Mouse (Mus musculus): ENCODE results near the gene Ing5. TPM values are rescaled to one million over a fixed set of nuclear protein-coding genes. Genes with fewer than 3 reads are reported as not detected.
"Not testable (repeated sequence)": the region's sequence is repeated elsewhere in the genome, so short reads cannot be mapped to it uniquely, and the experiment has no call there.

Ing5 gene
- 20.1 and 21.1 TPM in 2 replicates for polyA plus RNA-seq (2015; fragmentation: Nextera tagmentation; extraction: Ambion mirVana)

DNA sequence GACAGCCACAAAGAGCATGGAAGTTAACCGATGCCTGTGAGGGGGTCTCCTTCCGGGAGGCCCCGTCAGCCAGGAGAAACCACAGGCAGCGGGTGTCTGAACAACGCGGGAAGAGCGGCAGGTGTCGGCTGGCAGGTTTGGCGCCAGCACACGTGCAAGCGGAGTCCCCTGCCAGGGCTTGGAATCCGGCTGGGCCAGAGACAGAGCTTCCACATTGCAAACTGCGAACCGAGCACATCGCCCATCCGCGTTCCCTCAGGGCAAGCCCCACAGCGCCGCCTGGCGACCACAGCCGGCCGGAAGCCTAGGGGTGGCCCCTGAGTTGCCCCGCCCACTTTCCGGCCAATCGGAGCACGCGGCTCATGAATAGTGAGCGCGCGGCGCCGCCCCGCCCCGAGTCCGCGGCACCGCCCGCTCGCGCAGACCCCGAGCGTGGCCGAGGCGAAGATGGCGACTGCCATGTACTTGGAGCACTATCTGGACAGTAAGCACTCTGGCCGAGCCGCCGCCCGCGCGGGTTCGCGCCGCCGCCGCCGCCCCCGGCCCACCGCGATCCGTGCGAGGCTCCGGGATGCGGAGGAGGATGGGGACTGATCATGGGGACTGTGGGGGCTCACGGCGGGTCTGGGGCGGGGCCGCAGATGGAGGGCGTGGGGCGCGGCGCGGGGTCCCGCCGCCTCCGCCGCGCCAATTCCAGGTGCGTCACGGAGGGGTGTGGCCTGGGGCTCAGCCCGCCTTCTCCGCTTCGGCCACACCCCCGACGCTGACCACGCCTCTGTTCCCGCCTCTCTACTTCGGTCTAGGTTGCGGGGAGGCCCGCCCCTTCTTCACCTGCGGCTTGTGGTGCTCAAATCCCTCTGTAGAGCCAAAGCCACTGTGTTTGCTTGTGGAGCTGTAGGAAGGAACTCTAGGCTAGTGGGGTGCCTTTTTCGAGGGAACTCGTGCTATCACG is at the start of gene Ing5:
TSS of gene Ing5 (plus strand) at position 410 of the 952 bp plus-strand sequence.
- peak within 1 kb of the TSS; percentile 98 for H3K27ac ChIP-seq (ENCODE audit: low read length)
- peak; percentile 94 for ATAC-seq (ENCODE audit: low read depth)

GRCm38 (mm10) chr1:93754573-93755290 is 49.0 kb upstream of the Ing5 start, which contains the start of gene Thap4:
Gene Thap4, minus strand, starts transcription at chr1:93754864.
- Histone ChIP-seq H3K27me3 (ENCODE audit: control insufficient read depth, insufficient read depth, low read depth, low read length) (no peaks in the 10 kb centered on the region), H3K4me1 (replicated peaks; ENCODE audit: control insufficient read depth, insufficient read depth, low read length) (peaks cover 12% of the 10 kb centered on the region), H3K27ac (ENCODE audit: low read length) (peak within 1 kb of the TSS; percentile 94), H3K9ac (ENCODE audit: low read length) (peak within 1 kb of the TSS; percentile 94), H3K4me3 (ENCODE audit: low read length) (peak within 1 kb of the TSS; percentile 99), H3K36me3 (ENCODE audit: control insufficient read depth, insufficient read depth, low read length) (peaks cover 6% of the 10 kb centered on the region), H3K9me3 (ENCODE audit: control insufficient read depth, low read length) (no peaks in the 10 kb centered on the region), H3K4me2 (ENCODE audit: low read depth, low read length) (peak within 1 kb of the TSS; percentile 91)
- ATAC-seq (ENCODE audit: low read depth), result peak; percentile 94
- under 1% methylated on average over 69 of the region's 121 CpGs for WGBS

More for the DNA sequence above, at the start of gene Ing5:
- H3K4me2 ChIP-seq (ENCODE audit: low read depth, low read length), result peak within 1 kb of the TSS; percentile 90
- WGBS, result under 1% methylated on average over 59 of the region's 94 CpGs
- peaks cover 34% of the 10 kb centered on the region for H3K36me3 ChIP-seq (ENCODE audit: control insufficient read depth, insufficient read depth, low read length)
- peak within 1 kb of the TSS; percentile 85 for H3K4me3 ChIP-seq (ENCODE audit: low read length)
- H3K9me3 ChIP-seq (ENCODE audit: control insufficient read depth, low read length), result no peaks in the 10 kb centered on the region
- peak within 1 kb of the TSS; percentile 91 for H3K9ac ChIP-seq (ENCODE audit: low read length)
- H3K4me1 ChIP-seq (replicated peaks; ENCODE audit: control insufficient read depth, insufficient read depth, low read length), result peaks cover 33% of the 10 kb centered on the region
- no peaks in the 10 kb centered on the region for H3K27me3 ChIP-seq (ENCODE audit: control insufficient read depth, insufficient read depth, low read depth, low read length)

GRCm38 (mm10) chr1:93755291-93755610 is 48.5 kb upstream of the Ing5 start:
- Histone ChIP-seq H3K27me3 (ENCODE audit: control insufficient read depth, insufficient read depth, low read depth, low read length) (no peaks in the 10 kb centered on the region), H3K4me2 (ENCODE audit: low read depth, low read length) (peak overlapping the region; percentile 72), H3K4me3 (ENCODE audit: low read length) (peak overlapping the region; percentile 99), H3K9ac (ENCODE audit: low read length) (peak overlapping the region; percentile 94), H3K36me3 (ENCODE audit: control insufficient read depth, insufficient read depth, low read length) (peaks cover 4% of the 10 kb centered on the region), H3K27ac (ENCODE audit: low read length) (peak overlapping the region; percentile 94), H3K4me1 (replicated peaks; ENCODE audit: control insufficient read depth, insufficient read depth, low read length) (peaks cover 12% of the 10 kb centered on the region), H3K9me3 (ENCODE audit: control insufficient read depth, low read length) (no peaks in the 10 kb centered on the region)
- WGBS, result 0% methylated on average over 13 of the region's 13 CpGs
- no peak for ATAC-seq (ENCODE audit: low read depth)

GRCm38 (mm10) chr1:93755618-93756017 is 48.1 kb upstream of the Ing5 start:
- no peaks in the 10 kb centered on the region for H3K9me3 ChIP-seq (ENCODE audit: control insufficient read depth, low read length)
- no peaks in the 10 kb centered on the region for H3K27me3 ChIP-seq (ENCODE audit: control insufficient read depth, insufficient read depth, low read depth, low read length)
- peak overlapping the region; percentile 72 for H3K4me2 ChIP-seq (ENCODE audit: low read depth, low read length)
- peak overlapping the region; percentile 99 for H3K4me3 ChIP-seq (ENCODE audit: low read length)
- WGBS, result 18% methylated on average over 7 of the region's 7 CpGs
- no peak for ATAC-seq (ENCODE audit: low read depth)
- peaks cover under 1% of the 10 kb centered on the region for H3K36me3 ChIP-seq (ENCODE audit: control insufficient read depth, insufficient read depth, low read length)
- H3K9ac ChIP-seq (ENCODE audit: low read length), result peak overlapping the region; percentile 94
- H3K27ac ChIP-seq (ENCODE audit: low read length), result no peak overlapping the region
- peaks cover 12% of the 10 kb centered on the region for H3K4me1 ChIP-seq (replicated peaks; ENCODE audit: control insufficient read depth, insufficient read depth, low read length)

DNA sequence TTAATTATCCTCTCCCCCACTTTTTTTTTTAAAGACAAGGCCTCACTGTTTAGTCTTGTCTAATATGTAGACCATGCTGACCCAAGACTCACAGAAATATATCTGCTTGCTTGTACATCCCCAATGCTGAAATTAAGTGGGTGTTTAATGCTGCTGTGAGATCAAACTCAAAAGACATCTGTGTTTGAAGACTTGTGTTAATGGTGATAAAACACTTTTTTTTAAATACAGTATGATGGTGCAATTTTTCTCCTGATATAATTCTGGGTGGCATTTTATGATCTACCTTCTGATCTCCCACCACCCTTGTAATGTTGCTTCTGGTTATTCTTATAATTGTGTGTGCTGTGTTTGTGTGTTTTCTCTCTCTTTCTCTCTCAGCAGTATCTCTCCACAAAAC is 47.6 kb upstream of the Ing5 start:
- Histone ChIP-seq H3K9ac (ENCODE audit: low read length) (no peak overlapping the region), H3K27ac (ENCODE audit: low read length) (no peak overlapping the region), H3K27me3 (ENCODE audit: control insufficient read depth, insufficient read depth, low read depth, low read length) (no peaks in the 10 kb centered on the region), H3K4me3 (ENCODE audit: low read length) (no peak overlapping the region), H3K9me3 (ENCODE audit: control insufficient read depth, low read length) (no peaks in the 10 kb centered on the region), H3K36me3 (ENCODE audit: control insufficient read depth, insufficient read depth, low read length) (no peaks in the 10 kb centered on the region), H3K4me1 (replicated peaks; ENCODE audit: control insufficient read depth, insufficient read depth, low read length) (peaks cover 12% of the 10 kb centered on the region), H3K4me2 (ENCODE audit: low read depth, low read length) (peak overlapping the region; percentile 72; the same call in 1 of the 2 replicates)
- no peak for ATAC-seq (ENCODE audit: low read depth)

DNA sequence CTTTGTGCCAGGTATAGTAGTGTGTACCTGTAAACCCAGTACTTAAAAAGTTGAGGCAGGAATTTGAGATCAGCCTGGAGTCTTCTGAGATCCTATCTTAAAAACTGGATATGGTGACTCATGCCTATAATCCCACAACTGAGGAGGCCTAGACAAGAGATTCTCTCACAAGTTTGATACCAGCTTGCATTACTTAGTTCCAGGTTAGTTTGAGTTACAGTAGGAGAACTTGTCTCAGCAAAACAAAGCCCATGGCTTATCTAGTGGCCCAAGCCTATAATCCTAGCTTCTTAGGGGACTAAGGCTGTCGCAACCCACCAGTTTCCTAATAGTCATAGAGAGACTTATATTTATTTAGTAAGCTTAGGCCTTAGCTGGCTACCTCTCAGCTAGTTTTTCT is 43.7 kb upstream of the Ing5 start:
- no peak overlapping the region for H3K27ac ChIP-seq (ENCODE audit: low read length)
- peaks cover 5% of the 10 kb centered on the region for H3K4me1 ChIP-seq (replicated peaks; ENCODE audit: control insufficient read depth, insufficient read depth, low read length)
- no peaks in the 10 kb centered on the region for H3K27me3 ChIP-seq (ENCODE audit: control insufficient read depth, insufficient read depth, low read depth, low read length)
- no peaks in the 10 kb centered on the region for H3K9me3 ChIP-seq (ENCODE audit: control insufficient read depth, low read length)
- H3K36me3 ChIP-seq (ENCODE audit: control insufficient read depth, insufficient read depth, low read length), result no peaks in the 10 kb centered on the region
- H3K9ac ChIP-seq (ENCODE audit: low read length), result no peak overlapping the region
- no peak overlapping the region for H3K4me2 ChIP-seq (ENCODE audit: low read depth, low read length)
- WGBS, result 97% methylated on average over 1 of the region's 1 CpGs
- ATAC-seq (ENCODE audit: low read depth), result no peak
- no peak overlapping the region for H3K4me3 ChIP-seq (ENCODE audit: low read length)

GRCm38 (mm10) chr1:93763531-93763930 is 40.2 kb upstream of the Ing5 start:
- not testable (repeated sequence) for H3K36me3 ChIP-seq (ENCODE audit: control insufficient read depth, insufficient read depth, low read length); H3K27me3 ChIP-seq (ENCODE audit: control insufficient read depth, insufficient read depth, low read depth, low read length)

GRCm38 (mm10) chr1:93764871-93765591 is 38.7 kb upstream of the Ing5 start:
- Histone ChIP-seq H3K9ac (ENCODE audit: low read length) (no peak overlapping the region; the same call in 1 of the 2 replicates), H3K36me3 (ENCODE audit: control insufficient read depth, insufficient read depth, low read length) (peaks cover 6% of the 10 kb centered on the region; the same call in 1 of the 2 replicates), H3K4me2 (ENCODE audit: low read depth, low read length) (no peak overlapping the region), H3K27me3 (ENCODE audit: control insufficient read depth, insufficient read depth, low read depth, low read length) (no peaks in the 10 kb centered on the region), H3K4me1 (replicated peaks; ENCODE audit: control insufficient read depth, insufficient read depth, low read length) (no peaks in the 10 kb centered on the region), H3K9me3 (ENCODE audit: control insufficient read depth, low read length) (no peaks in the 10 kb centered on the region), H3K27ac (ENCODE audit: low read length) (no peak overlapping the region), H3K4me3 (ENCODE audit: low read length) (no peak overlapping the region)
- WGBS, result 89% methylated on average over 9 of the region's 9 CpGs
- ATAC-seq (ENCODE audit: low read depth), result no peak

More at GRCm38 (mm10) chr1:93763531-93763930, 40.2 kb upstream of the Ing5 start:
- not testable (repeated sequence) for H3K27ac ChIP-seq (ENCODE audit: low read length); H3K9me3 ChIP-seq (ENCODE audit: control insufficient read depth, low read length); H3K9ac ChIP-seq (ENCODE audit: low read length); H3K4me2 ChIP-seq (ENCODE audit: low read depth, low read length); H3K4me3 ChIP-seq (ENCODE audit: low read length); H3K4me1 ChIP-seq (replicated peaks; ENCODE audit: control insufficient read depth, insufficient read depth, low read length); ATAC-seq (ENCODE audit: low read depth)
- WGBS, result 86% methylated on average over 3 of the region's 3 CpGs
